Mouse (Mus musculus): ENCODE measurements at regions not wholly inside any gene's neighbourhood (a gene's known extent, or its start where the extent isn't known, plus 50 kb on each side); places are given as distances from the start of the nearest gene placed in this dataset.

DNA sequence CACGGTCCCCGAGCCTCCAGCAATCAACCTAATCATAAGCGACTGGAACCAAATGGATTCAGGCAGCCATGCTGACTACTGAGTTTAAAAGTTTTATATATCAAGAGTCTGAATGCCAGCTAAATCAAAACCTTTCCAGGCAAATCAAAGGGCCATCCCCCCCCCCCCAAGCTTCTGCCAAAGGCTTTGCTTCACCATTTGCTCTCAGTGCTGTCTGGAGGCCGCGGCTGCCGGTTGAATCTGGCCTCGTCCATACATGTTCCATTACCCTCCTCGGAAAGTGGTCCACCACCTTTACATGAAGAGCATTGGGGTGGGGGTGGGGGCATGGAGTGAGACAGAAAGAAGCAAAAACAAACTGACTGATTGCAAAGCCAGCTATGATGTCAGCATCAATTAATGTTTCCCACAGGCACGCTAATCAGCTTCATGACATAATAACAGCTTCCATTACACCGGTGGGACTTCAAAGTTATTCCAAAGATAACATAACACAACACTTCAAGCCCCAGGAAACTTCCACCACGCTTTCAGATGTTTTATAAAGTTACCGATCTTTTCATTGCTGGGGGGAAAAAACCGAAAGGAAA is 116.6 kb upstream of the Irx5 start:
- Histone ChIP-seq H3K27ac (no peak overlapping the region), H3K4me1 (peaks cover 3% of the 10 kb centered on the region; the same call in 1 of the 2 replicates), H3K36me3 (no peaks in the 10 kb centered on the region), H3K9me3 (replicated peaks) (no peaks in the 10 kb centered on the region), H3K27me3 (ENCODE audit: low read depth, poor library complexity, severe bottlenecking) (peaks cover 38% of the 10 kb centered on the region; the same call in 1 of the 2 replicates), H3K4me3 (no peak overlapping the region)
- 79% methylated on average over 13 of the region's 13 CpGs for WGBS
- DNase-seq (ENCODE audit: low spot score): no peak

DNA sequence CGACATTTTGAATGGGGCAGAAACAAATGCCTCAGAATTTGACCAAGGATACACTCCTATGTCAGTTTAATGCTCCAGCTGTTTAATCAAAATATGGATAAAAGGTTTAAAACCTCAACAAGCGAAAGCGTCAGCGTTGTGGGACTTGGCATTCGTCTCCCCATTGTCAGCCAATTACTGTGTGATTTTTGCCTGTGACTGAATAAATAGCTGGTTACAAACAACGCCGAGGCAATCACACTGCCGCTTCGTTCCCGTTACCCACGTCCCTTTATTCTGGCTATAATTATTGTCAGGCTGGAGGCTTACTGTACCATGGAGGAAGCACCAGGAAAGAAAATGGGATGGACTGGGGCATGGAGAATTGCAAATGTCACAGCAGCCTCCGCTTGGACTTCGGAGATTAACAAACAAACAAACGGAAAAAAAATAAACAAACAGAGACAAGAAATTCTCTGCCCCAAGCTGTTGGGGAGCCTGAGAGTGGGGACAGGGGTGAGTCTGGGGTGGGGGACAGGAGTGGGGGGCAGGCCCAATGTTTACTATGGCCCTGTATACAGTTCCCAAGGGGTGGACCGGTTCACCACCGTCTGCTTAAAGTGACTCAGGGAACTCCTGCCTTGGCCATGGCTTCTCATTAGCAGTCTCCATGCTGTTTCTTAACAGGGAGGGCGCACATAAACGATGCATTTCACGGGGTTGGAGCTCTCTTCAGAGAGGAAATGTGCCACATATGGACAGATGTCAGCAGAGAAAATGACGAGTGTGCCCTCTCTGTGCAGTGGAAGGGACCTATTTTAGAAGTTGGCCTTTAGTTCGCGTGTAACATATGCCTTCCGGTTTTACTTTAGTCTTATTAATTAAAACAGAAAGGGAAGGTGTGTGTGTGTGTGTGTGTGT is 125.8 kb upstream of the Irx5 start:
- no peak for DNase-seq (ENCODE audit: low spot score)
- 71% methylated on average over 23 of the region's 23 CpGs for WGBS
- H3K9me3 ChIP-seq (replicated peaks): 0 out of 2 replicates have a peak, but pooled peaks cover 2% of the 10 kb centered on the region

DNA sequence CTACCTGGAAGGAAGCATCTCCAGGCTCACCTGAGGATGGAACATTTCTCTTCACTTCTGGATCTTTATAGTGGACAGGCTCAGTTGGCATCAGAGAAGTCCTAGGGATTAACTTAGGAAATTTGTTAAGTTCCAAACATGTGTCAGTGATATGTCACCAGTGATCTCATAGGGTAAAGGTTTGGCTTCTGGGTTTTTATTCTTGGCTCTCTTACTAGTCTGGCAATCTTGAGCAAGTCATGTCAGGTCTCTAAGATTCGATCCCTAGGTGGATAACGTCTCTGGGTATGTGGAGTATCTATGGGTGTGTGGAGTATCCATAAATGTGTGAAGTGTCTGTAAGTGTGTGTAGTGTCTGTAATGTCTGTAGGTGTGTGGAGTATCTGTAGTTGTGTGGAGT is 127.9 kb upstream of the Irx5 start:
- WGBS: 94% methylated on average over 2 of the region's 2 CpGs
- DNase-seq (ENCODE audit: low spot score): no peak
- Histone ChIP-seq H3K36me3 (no peaks in the 10 kb centered on the region), H3K27ac (no peak overlapping the region), H3K27me3 (ENCODE audit: low read depth, poor library complexity, severe bottlenecking) (0 out of 2 replicates have a peak, but pooled peaks cover 4% of the 10 kb centered on the region), H3K4me3 (no peak overlapping the region), H3K9me3 (replicated peaks) (no peaks in the 10 kb centered on the region), H3K4me1 (peaks cover 8% of the 10 kb centered on the region)

More for the DNA sequence above, 125.8 kb upstream of the Irx5 start:
- H3K4me3 ChIP-seq: no peak overlapping the region
- no peaks in the 10 kb centered on the region for H3K36me3 ChIP-seq
- peaks cover 8% of the 10 kb centered on the region for H3K4me1 ChIP-seq
- H3K27me3 ChIP-seq (ENCODE audit: low read depth, poor library complexity, severe bottlenecking): 0 out of 2 replicates have a peak, but pooled peaks cover 10% of the 10 kb centered on the region
- H3K27ac ChIP-seq: no peak overlapping the region

DNA sequence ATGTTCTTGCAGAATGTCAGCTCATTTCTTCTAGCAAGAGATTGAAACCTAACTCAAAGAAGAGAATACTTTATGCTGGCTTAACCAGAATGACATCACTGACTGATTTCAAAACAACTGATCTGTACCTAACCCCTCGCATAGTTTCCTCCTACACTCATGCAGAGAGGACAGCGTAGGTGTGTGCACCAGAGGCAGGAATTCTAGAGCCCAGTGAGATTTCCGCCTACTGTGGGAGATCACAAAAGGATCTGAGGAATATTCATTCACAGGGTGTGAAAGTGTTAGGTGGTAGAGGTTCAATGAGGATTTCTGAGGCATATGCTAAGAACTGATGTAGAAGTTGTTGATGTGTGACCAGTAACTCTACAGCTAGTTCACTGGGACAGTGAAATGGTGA is 132.5 kb upstream of the Irx5 start:
- DNase-seq (ENCODE audit: low spot score): no peak
- H3K4me1 ChIP-seq: no peaks in the 10 kb centered on the region
- no peak overlapping the region for H3K27ac ChIP-seq
- WGBS: 81% methylated on average over 3 of the region's 3 CpGs
- no peaks in the 10 kb centered on the region for H3K36me3 ChIP-seq
- no peak overlapping the region for H3K4me3 ChIP-seq
- H3K27me3 ChIP-seq (ENCODE audit: low read depth, poor library complexity, severe bottlenecking): no peaks in the 10 kb centered on the region
- no peaks in the 10 kb centered on the region for H3K9me3 ChIP-seq (replicated peaks)

DNA sequence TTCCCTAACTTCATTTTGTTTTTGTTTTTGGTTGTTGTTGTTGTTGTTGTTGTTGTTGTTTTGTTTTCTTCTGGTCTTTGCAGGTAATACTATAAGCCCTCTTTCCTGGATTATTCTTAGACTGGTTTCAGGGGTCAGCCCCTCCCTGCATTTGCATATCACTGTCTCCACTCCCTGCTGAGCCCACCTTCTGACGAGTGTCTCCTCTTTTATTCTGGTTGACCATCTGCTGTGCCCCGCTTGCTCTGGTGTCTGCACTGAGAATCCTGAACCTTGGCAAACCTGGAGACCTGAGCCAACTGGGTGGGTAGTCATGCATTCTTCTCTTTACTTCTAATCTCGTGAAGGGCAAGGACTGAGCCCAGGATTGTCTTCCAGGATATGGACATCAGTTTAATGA is 134.4 kb upstream of the Irx5 start:
- H3K27me3 ChIP-seq (ENCODE audit: low read depth, poor library complexity, severe bottlenecking): 0 out of 2 replicates have a peak, but pooled peaks cover 3% of the 10 kb centered on the region
- H3K36me3 ChIP-seq: no peaks in the 10 kb centered on the region
- 52% methylated on average over 3 of the region's 3 CpGs for WGBS
- H3K9me3 ChIP-seq (replicated peaks): no peaks in the 10 kb centered on the region
- no peaks in the 10 kb centered on the region for H3K4me1 ChIP-seq
- no peak for DNase-seq (ENCODE audit: low spot score)
- no peak overlapping the region for H3K4me3 ChIP-seq
- H3K27ac ChIP-seq: no peak overlapping the region

DNA sequence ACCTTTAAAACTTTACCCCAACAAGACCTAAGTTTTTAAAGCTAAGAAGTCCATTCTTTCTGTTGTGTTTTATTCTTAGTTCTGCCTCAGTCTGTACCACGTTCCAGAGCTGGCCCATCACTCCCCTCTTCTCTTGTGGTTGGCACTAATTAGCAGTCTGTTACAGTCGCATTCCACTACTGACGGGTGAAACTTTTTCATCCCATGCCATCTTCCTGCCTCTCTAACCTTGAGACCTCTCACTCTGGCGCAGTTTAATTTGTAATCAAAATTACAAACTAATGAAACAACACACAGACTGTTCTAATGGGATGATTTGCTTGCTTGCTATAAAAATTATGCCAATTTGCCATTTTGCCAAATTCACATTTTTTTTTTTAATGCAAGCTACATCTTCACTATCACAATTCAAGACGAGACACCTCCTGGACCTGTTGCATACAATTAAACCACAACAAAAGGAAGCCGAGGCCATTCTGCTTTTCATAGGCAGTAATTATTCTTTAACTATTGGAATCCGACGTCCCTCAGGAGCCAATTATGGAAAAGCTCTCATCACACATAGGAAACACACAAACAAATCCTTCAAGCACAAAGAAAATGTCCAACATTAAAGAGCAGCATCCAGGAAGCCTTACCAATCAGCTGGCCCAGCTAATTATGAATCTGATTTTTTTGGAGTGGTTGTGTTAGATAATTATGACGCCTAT is 138.1 kb upstream of the Irx5 start:
- DNase-seq (ENCODE audit: low spot score): no peak
- 71% methylated on average over 9 of the region's 9 CpGs for WGBS
- peaks cover 15% of the 10 kb centered on the region; the same call in 1 of the 2 replicates for H3K27me3 ChIP-seq (ENCODE audit: low read depth, poor library complexity, severe bottlenecking)
- H3K36me3 ChIP-seq: no peaks in the 10 kb centered on the region
- no peak overlapping the region for H3K27ac ChIP-seq
- H3K4me1 ChIP-seq: peaks cover 5% of the 10 kb centered on the region
- H3K9me3 ChIP-seq (replicated peaks): no peaks in the 10 kb centered on the region
- H3K4me3 ChIP-seq: no peak overlapping the region

DNA sequence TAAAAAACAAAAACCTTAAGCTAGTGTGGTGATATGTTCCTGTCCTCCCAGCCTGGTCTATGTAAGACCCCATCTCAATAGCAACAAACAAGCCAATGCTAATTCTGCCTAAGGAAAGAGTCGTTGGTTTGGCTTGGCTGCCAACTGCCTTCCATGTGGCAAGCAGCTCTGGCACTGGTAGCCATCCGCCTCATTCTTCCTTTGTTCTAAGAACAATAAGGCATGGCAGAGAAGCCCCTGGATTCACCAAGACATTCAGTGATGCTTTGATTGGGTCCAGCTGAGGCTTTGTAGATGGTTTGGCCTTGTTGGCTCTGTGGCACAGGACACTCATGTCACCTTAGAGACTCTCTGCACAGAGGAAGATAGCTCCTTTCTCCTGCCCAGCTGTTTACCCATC is 139.9 kb upstream of the Irx5 start:
- 91% methylated on average over 2 of the region's 2 CpGs for WGBS
- H3K27me3 ChIP-seq (ENCODE audit: low read depth, poor library complexity, severe bottlenecking): peaks cover 32% of the 10 kb centered on the region; the same call in 1 of the 2 replicates
- no peak overlapping the region for H3K27ac ChIP-seq
- DNase-seq (ENCODE audit: low spot score): no peak
- peaks cover 5% of the 10 kb centered on the region for H3K4me1 ChIP-seq
- H3K4me3 ChIP-seq: no peak overlapping the region
- no peaks in the 10 kb centered on the region for H3K36me3 ChIP-seq
- no peaks in the 10 kb centered on the region for H3K9me3 ChIP-seq (replicated peaks)

DNA sequence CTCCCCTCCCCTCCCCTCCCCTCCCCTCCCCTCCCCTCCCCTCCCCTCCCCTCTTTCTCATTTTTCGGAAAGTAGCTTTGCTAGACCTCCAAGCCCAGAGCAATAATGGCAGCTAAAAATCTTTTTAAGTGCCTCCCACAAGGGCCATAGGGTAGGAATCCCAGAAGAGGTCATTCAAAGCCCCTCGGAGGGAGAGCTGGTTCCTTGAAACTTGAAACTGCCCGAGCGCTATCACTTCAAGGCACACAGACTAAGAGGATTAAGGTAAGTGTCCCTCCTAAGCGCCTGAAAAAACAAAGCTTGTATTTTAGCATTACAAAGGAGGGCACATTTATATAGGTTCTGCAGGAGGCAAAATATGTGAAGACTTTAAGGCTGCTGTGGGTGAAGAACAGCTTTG is 141.2 kb upstream of the Irx5 start:
- no peak for DNase-seq (ENCODE audit: low spot score)
- H3K4me3 ChIP-seq: no peak overlapping the region
- 4% methylated on average over 4 of the region's 5 CpGs for WGBS
- no peak overlapping the region for H3K27ac ChIP-seq
- H3K9me3 ChIP-seq (replicated peaks): no peaks in the 10 kb centered on the region
- peaks cover 39% of the 10 kb centered on the region; the same call in 1 of the 2 replicates for H3K27me3 ChIP-seq (ENCODE audit: low read depth, poor library complexity, severe bottlenecking)
- H3K36me3 ChIP-seq: no peaks in the 10 kb centered on the region
- peaks cover 5% of the 10 kb centered on the region for H3K4me1 ChIP-seq

DNA sequence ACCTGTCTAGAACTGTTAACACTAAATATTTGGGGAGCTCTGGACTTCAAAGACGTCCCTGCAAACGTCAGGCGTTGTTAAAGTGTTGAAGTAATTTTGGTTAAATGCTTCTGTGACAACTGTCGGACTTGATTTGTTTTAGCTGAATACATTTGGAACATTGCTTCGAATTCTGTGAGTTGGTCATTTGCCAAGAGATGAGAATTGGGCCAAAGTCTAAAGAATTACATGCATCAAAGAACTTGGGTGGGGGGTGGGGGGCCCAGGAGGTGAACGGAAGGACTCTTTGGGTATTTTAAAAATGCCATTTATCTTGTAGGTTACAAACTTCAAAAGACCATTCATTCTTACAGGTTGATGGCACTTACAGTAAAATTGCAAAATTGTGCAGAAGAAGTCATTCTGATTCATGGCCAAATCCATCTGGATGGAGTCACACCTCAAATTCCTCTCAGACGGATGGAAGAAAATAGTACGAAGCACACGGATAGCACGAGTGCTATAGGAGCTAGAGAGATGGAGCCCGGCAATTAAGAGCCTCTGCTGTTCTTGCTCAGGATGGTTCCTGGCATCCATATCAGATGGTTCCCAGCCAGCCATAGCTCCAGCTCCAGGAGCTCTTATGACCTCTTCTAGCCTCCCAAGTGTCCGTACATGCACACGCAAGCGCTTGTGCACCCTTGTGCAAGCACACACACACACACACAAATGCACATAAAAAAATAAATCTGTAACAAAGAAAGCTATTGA is 144.5 kb upstream of the Irx5 start:
- WGBS: 78% methylated on average over 14 of the region's 14 CpGs
- Histone ChIP-seq H3K36me3 (no peaks in the 10 kb centered on the region), H3K4me1 (peaks cover 5% of the 10 kb centered on the region), H3K27me3 (ENCODE audit: low read depth, poor library complexity, severe bottlenecking) (peaks cover 64% of the 10 kb centered on the region), H3K4me3 (no peak overlapping the region), H3K9me3 (replicated peaks) (no peaks in the 10 kb centered on the region), H3K27ac (no peak overlapping the region)
- no peak for DNase-seq (ENCODE audit: low spot score)

DNA sequence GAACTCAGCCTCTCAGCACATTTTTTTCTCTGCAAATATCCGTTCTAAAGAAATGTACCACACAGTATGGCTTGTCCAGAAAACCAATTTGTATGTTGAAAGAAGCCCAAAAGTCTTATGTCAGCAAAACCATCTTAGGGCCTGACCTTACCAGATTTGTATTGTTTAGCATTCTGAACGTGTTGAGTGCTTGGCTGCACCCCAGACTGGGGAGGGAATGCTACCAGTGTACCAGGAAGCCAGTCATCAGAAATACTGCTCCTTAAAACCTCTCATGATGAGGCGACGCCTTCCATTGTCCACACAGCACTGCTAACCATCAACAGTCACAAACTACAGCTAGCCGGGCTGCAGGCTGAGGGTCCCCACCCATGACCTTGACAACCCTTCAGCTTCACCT is 148.3 kb upstream of the Irx5 start:
- Histone ChIP-seq H3K4me1 (peaks cover 13% of the 10 kb centered on the region), H3K36me3 (no peaks in the 10 kb centered on the region), H3K27me3 (ENCODE audit: low read depth, poor library complexity, severe bottlenecking) (peaks cover 82% of the 10 kb centered on the region), H3K27ac (no peak overlapping the region), H3K4me3 (no peak overlapping the region), H3K9me3 (replicated peaks) (no peaks in the 10 kb centered on the region)
- DNase-seq (ENCODE audit: low spot score): no peak
- 76% methylated on average over 5 of the region's 5 CpGs for WGBS

DNA sequence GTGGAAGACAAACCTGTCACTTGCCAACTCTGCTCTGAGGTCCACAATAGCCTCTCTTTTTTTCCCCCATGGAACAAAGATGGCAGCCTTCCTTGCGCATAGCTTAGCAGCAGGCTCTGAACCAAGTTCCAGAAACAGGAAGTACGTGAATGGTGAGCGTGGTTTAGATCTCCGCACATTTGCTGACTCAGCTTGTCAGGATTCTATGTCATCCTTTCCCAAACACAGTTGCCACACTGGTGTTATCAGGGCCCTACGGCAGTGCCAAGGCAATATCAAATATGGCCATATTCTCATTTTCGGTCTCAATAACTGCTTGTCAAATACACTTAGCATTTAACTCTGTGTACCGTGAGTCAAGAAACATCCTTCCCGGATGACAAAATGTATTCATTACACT is 161.8 kb upstream of the Irx5 start:
- H3K4me1 ChIP-seq: peaks cover 10% of the 10 kb centered on the region
- WGBS: 95% methylated on average over 8 of the region's 8 CpGs
- peaks cover 26% of the 10 kb centered on the region for H3K27me3 ChIP-seq (ENCODE audit: low read depth, poor library complexity, severe bottlenecking)
- no peak for DNase-seq (ENCODE audit: low spot score)
- no peak overlapping the region for H3K27ac ChIP-seq
- H3K36me3 ChIP-seq: no peaks in the 10 kb centered on the region
- H3K4me3 ChIP-seq: no peak overlapping the region
- no peaks in the 10 kb centered on the region for H3K9me3 ChIP-seq (replicated peaks)

DNA sequence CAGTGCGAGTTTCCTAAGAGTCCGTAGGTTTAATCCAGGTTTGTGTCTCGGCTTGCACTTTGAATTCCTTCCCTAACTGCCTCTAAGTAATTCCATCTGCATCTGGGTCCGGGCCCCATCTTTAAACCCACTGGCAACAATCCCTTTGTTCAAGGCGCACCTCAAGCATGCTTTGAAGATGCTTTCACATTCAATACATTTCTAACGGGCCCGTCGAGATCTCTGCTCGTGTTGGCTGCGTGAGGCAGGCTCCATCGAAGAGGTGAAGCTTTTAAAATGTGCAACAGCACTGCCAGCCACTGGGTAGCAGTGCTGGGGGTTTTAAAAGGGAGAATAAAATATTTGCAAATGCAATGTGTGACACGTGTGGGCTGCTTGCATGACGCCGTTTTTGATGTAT is 163.4 kb upstream of the Irx5 start:
- Histone ChIP-seq H3K4me1 (peaks cover 10% of the 10 kb centered on the region), H3K36me3 (no peaks in the 10 kb centered on the region), H3K4me3 (no peak overlapping the region), H3K9me3 (replicated peaks) (no peaks in the 10 kb centered on the region), H3K27ac (peak overlapping the region; percentile 44; the same call in 1 of the 2 replicates), H3K27me3 (ENCODE audit: low read depth, poor library complexity, severe bottlenecking) (peaks cover 26% of the 10 kb centered on the region)
- 42% methylated on average over 14 of the region's 14 CpGs for WGBS
- peak; percentile 44 for DNase-seq (ENCODE audit: low spot score)

All from limb, embryonic 10.5 days (tissue).